Mouse (Mus musculus): ENCODE measurements around the gene Rnf24.

DNA sequence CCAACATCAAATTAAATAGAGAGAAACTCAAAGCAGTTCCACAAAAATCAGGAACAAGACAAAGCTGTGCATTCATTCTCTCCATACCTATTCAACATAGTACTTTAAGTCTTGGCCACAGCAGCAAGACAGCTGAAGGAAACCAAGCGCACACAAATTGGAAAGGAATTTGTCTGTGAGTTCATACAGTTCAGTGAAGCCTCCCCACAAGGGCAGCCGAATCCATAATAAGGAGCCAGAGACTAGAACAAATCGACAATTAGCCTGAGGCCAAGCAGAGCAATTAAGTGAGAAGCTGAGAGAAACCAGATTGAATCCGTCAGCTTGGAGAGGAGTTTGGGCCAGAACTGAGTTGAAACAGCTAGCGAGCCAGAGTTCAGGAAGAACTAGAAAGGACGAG is 33.3 kb downstream of the Rnf24 start:
- TF ChIP-seq POLR2A (IDR thresholded peaks at IDR 0.05; ENCODE audit: insufficient read depth, low read length) (no peak), CTCF (IDR thresholded peaks at IDR 0.05; ENCODE audit: low read depth, low read length) (no peak)

Measured in ES-Bruce4 (cell line).